Mouse (Mus musculus) myocyte (in vitro differentiated cells): ENCODE data around the gene Tmppe.

Source experiments
- CEBPB ChIP-seq: IDR thresholded peaks from 2 replicates; pipeline ENCODE4 v1.6.1; 2011; ENCODE audit warnings: mild to moderate bottlenecking, moderate library complexity; ENCODE audit not compliant: poor library complexity, insufficient read depth, severe bottlenecking
- E2F4 ChIP-seq: IDR thresholded peaks from one replicate; pipeline ENCODE4 v1.6.1; 2011; ENCODE audit warnings: mild to moderate bottlenecking, control low read depth, moderate library complexity; ENCODE audit not compliant: insufficient read depth
- MAX ChIP-seq: IDR thresholded peaks from one replicate; pipeline ENCODE4 v1.6.1; 2011; ENCODE audit warnings: low read depth, mild to moderate bottlenecking, control low read depth
- MYOD1 ChIP-seq, 3 experiments: IDR thresholded peaks; one replicate each; pipeline ENCODE4 v1.6.1; 2011; ENCODE audit warnings: control low read depth in 2 of 3, low read depth in 2 of 3, mild to moderate bottlenecking in 2 of 3, moderate library complexity in 1 of 3; ENCODE audit not compliant: insufficient read length in 2 of 3, control insufficient read depth in 1 of 3
- MYOG ChIP-seq, 3 experiments: IDR thresholded peaks; one replicate each; pipeline ENCODE4 v1.6.1; 2011; ENCODE audit warnings: control low read depth in 2 of 3, low read depth in 2 of 3, mild to moderate bottlenecking in 2 of 3; ENCODE audit not compliant: insufficient read length in 2 of 3, control insufficient read depth in 1 of 3, insufficient read depth in 1 of 3
- POLR2A ChIP-seq: IDR thresholded peaks from one replicate; pipeline ENCODE4 v1.6.1; 2011; ENCODE audit warnings: low read depth, mild to moderate bottlenecking, control low read depth, moderate library complexity; ENCODE audit not compliant: insufficient read length
- POLR2AphosphoS2 ChIP-seq: IDR thresholded peaks from one replicate; pipeline ENCODE4 v1.6.1; 2011; ENCODE audit warnings: low read depth, control low read depth; ENCODE audit not compliant: insufficient read length
- REST ChIP-seq: IDR thresholded peaks from one replicate; pipeline ENCODE4 v1.6.1; 2011; ENCODE audit warnings: mild to moderate bottlenecking, control low read depth, moderate library complexity; ENCODE audit not compliant: insufficient read depth, insufficient read length
- SRF ChIP-seq: IDR thresholded peaks from one replicate; pipeline ENCODE4 v1.6.1; 2011; ENCODE audit warnings: low read depth; ENCODE audit not compliant: control insufficient read depth, insufficient read length
- TCF12 ChIP-seq: IDR thresholded peaks from one replicate; pipeline ENCODE4 v1.6.1; 2011; ENCODE audit warnings: mild to moderate bottlenecking, control low read depth; ENCODE audit not compliant: poor library complexity, insufficient read depth, severe bottlenecking
- TCF3 ChIP-seq: IDR thresholded peaks from one replicate; pipeline ENCODE4 v1.6.1; 2011; ENCODE audit warnings: low read depth, control low read depth; ENCODE audit not compliant: insufficient read length
- USF1 ChIP-seq: IDR thresholded peaks from one replicate; pipeline ENCODE4 v1.6.1; 2011; ENCODE audit warnings: low read depth, mild to moderate bottlenecking, control low read depth, moderate library complexity

- no peak for TF ChIP-seq TCF12
- no peak for TF ChIP-seq POLR2A
- TF ChIP-seq SRF, result no peak
- no peak for TF ChIP-seq USF1
- no peak for TF ChIP-seq E2F4
- no peak for TF ChIP-seq MYOD1 (IDR thresholded peaks at IDR 0.05; ENCODE audit: control insufficient read depth in 1 of 3, insufficient read length in 2 of 3, low read depth in 2 of 3)
- no peak for TF ChIP-seq MAX
- TF ChIP-seq MYOG (IDR thresholded peaks at IDR 0.05; ENCODE audit: control insufficient read depth in 1 of 3, insufficient read depth in 1 of 3, insufficient read length in 2 of 3, low read depth in 2 of 3), result no peak
- no peak for TF ChIP-seq TCF3
- no peak for TF ChIP-seq CEBPB
- no peak for TF ChIP-seq POLR2AphosphoS2
- TF ChIP-seq REST, result no peak
Observed at GRCm38 (mm10) chr9:114411295-114411694, 10.4 kb downstream of the Tmppe start.
